Mouse (Mus musculus) spleen, adult 12 weeks (tissue): Measurements from ENCODE around the gene Hoxa13.

ENCODE experiments used
- DNase-seq: peaks from one replicate; pipeline ENCODE4 v3.0.0; 2022; ENCODE audit warnings: low spot score

The Hoxa13 gene

DNA sequence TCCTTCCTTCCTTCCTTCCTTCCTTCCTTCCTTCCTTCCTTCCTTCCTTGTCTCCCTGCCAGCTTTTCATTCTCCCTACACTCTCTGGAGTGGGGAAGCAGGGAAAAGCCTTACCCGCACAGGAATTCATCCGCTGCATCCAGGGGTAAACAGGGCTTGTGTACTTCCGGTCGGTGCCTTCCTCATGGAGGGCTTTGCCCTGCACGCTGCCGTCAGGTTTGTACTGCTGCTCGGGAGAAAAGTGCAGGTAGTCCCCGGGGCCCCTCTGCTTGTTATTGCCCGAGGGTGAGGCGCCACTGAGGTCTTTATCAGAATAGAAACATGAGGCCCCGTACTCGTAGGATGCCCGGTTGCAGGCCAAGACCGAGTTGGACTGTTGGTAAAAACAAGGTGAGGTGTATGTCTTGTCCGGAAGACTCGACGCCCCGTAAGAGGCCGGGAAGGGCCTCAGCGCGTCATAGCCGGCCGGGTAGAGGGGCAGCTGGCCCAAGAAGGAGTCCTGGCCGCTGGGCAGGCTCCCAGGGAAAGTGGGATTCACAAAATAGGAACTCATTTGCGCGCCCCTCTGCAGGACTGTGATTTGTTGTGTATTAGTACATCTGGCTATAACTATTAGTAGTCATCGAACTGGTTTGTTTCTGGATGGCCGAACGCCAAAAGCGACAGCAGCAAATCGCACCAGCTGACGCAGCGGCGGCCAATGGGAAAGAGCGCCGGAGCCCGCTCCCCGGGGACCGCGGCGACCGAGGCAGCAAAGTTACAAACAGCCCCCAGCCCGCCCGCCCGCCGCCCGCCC is 52.4 kb downstream of the Hoxa13 start, which contains the start of gene Hoxa6:
Gene Hoxa6 (minus strand): TSS at position 651 of the 796 bp plus-strand sequence.
- DNase-seq = no peak
